Mouse (Mus musculus) MEL (cell line): ENCODE results near the gene Ddx19b. TPM values are rescaled to one million over a fixed set of nuclear protein-coding genes. Genes with fewer than 3 reads are reported as not detected.

ENCODE experiments used
- DNase-seq: peaks from one replicate; pipeline ENCODE4 v3.0.0; 2011; ENCODE audit warnings: low read depth, low spot score
- H3K27ac ChIP-seq: 2 replicates; pipeline ENCODE4 v1.5.1; 2012; ENCODE audit warnings: low read depth, mild to moderate bottlenecking, control low read depth, low read length, moderate library complexity; ENCODE audit not compliant: control insufficient read depth
- H3K27me3 ChIP-seq, 2 experiments: fragments of 150-350 bp in 1 of 2; sonication (generic) in 1 of 2; 2 replicates each; pipeline ENCODE4 v1.6.1; 2012; ENCODE audit warnings: low read length in 2 of 2, mild to moderate bottlenecking in 2 of 2, improper control_type of control experiment in 1 of 2, moderate library complexity in 1 of 2; ENCODE audit not compliant: insufficient read depth in 2 of 2, control insufficient read depth in 1 of 2
- H3K36me3 ChIP-seq, 2 experiments: 2 replicates each; pipeline ENCODE4 v1.6.1; 2012 to 2014; ENCODE audit warnings: low read length in 2 of 2, improper control_type of control experiment in 1 of 2, inconsistent platforms in 1 of 2, mild to moderate bottlenecking in 1 of 2; ENCODE audit not compliant: insufficient read depth in 2 of 2, control insufficient read depth in 1 of 2
- H3K4me1 ChIP-seq, 2 experiments: fragments of 150-350 bp in 1 of 2; sonication (generic) in 1 of 2; 2 replicates each; pipeline ENCODE4 v1.6.1; 2012; ENCODE audit warnings: low read length in 2 of 2, improper control_type of control experiment in 1 of 2, mild to moderate bottlenecking in 1 of 2; ENCODE audit not compliant: insufficient read depth in 2 of 2, control insufficient read depth in 1 of 2
- H3K4me3 ChIP-seq, 2 experiments: fragments of 150-350 bp in 1 of 2; sonication (generic) in 1 of 2; 2 replicates each; pipeline ENCODE4 v1.5.1; 2012; ENCODE audit warnings: low read depth in 2 of 2, low read length in 2 of 2, mild to moderate bottlenecking in 2 of 2, moderate library complexity in 2 of 2, control low read depth in 1 of 2, improper control_type of control experiment in 1 of 2; ENCODE audit not compliant: control insufficient read depth in 1 of 2, insufficient read depth in 1 of 2
- H3K79me2 ChIP-seq: 2 replicates; pipeline ENCODE4 v1.6.1; 2012; ENCODE audit warnings: mild to moderate bottlenecking, low read length, moderate library complexity; ENCODE audit not compliant: control insufficient read depth, poor library complexity, insufficient read depth
- H3K9ac ChIP-seq: 2 replicates; pipeline ENCODE4 v1.6.1; 2012; ENCODE audit warnings: low read depth, mild to moderate bottlenecking, control low read depth, low read length, moderate library complexity; ENCODE audit not compliant: control insufficient read depth, poor library complexity, severe bottlenecking
- H3K9me3 ChIP-seq: fragments of 150-350 bp; sonication (generic); replicated peaks from 2 replicates; pipeline ENCODE4 v1.6.1; 2012; ENCODE audit warnings: mild to moderate bottlenecking, low read length, improper control_type of control experiment, moderate library complexity; ENCODE audit not compliant: insufficient read depth
- BHLHE40 ChIP-seq: IDR thresholded peaks from 2 replicates; pipeline ENCODE4 v1.6.1; 2012; ENCODE audit warnings: low read depth, mild to moderate bottlenecking, inconsistent platforms, low read length, improper control_type of control experiment, borderline replicate concordance
- CHD1 ChIP-seq: IDR thresholded peaks from 2 replicates; pipeline ENCODE4 v1.6.1; 2012; ENCODE audit warnings: low read depth, mild to moderate bottlenecking, inconsistent platforms, low read length, improper control_type of control experiment
- E2F4 ChIP-seq: IDR thresholded peaks from 2 replicates; pipeline ENCODE4 v1.6.1; 2011; ENCODE audit warnings: low read depth, low read length, improper control_type of control experiment, borderline replicate concordance
- EP300 ChIP-seq, 2 experiments: IDR thresholded peaks; 2 replicates each; pipeline ENCODE4 v1.6.1; 2011; ENCODE audit warnings: improper control_type of control experiment in 2 of 2, low read length in 2 of 2, low read depth in 1 of 2, mild to moderate bottlenecking in 1 of 2
- ETS1 ChIP-seq: IDR thresholded peaks from 2 replicates; pipeline ENCODE4 v1.6.1; 2012; ENCODE audit warnings: low read depth, mild to moderate bottlenecking, inconsistent platforms, low read length, improper control_type of control experiment, moderate library complexity
- GABPA ChIP-seq: IDR thresholded peaks from 2 replicates; pipeline ENCODE4 v1.6.1; 2012; ENCODE audit warnings: low read depth, mild to moderate bottlenecking, inconsistent platforms, low read length, improper control_type of control experiment, moderate library complexity
- GATA1 ChIP-seq: IDR thresholded peaks from 2 replicates; pipeline ENCODE4 v1.6.1; 2011; ENCODE audit warnings: low read depth, low read length, improper control_type of control experiment
- KAT2A ChIP-seq: conservative IDR thresholded peaks from 2 replicates; pipeline ENCODE4 v1.6.1; 2012; ENCODE audit warnings: low read depth, low read length, improper control_type of control experiment, inconsistent platforms
- MAX ChIP-seq: IDR thresholded peaks from 2 replicates; pipeline ENCODE4 v1.6.1; 2011; ENCODE audit warnings: low read length, improper control_type of control experiment
- MAZ ChIP-seq: IDR thresholded peaks from 2 replicates; pipeline ENCODE4 v1.6.1; 2012; ENCODE audit warnings: low read depth, mild to moderate bottlenecking, inconsistent platforms, low read length, improper control_type of control experiment
- MEF2A ChIP-seq: IDR thresholded peaks from 2 replicates; pipeline ENCODE4 v1.6.1; 2014; ENCODE audit warnings: low read depth, mild to moderate bottlenecking, inconsistent platforms, low read length, improper control_type of control experiment; ENCODE audit not compliant: poor library complexity, insufficient replicate concordance, severe bottlenecking; ENCODE audit errors: extremely low read depth
- MYC ChIP-seq: IDR thresholded peaks from 2 replicates; pipeline ENCODE4 v1.6.1; 2011; ENCODE audit warnings: low read depth, mild to moderate bottlenecking, low read length, improper control_type of control experiment, moderate library complexity
- NELFE ChIP-seq: IDR thresholded peaks from 2 replicates; pipeline ENCODE4 v1.6.1; 2011; ENCODE audit warnings: low read depth, low read length, improper control_type of control experiment
- NRF1 ChIP-seq: IDR thresholded peaks from 2 replicates; pipeline ENCODE4 v1.6.1; 2014; ENCODE audit warnings: low read depth, mild to moderate bottlenecking, inconsistent platforms, low read length, improper control_type of control experiment, moderate library complexity; ENCODE audit not compliant: poor library complexity, insufficient read depth, severe bottlenecking
- POLR2AphosphoS2 ChIP-seq: IDR thresholded peaks from 2 replicates; pipeline ENCODE4 v1.6.1; 2011; ENCODE audit warnings: low read length, improper control_type of control experiment
- POLR2AphosphoS5 ChIP-seq: IDR thresholded peaks from 2 replicates; pipeline ENCODE4 v1.6.1; 2012; ENCODE audit warnings: low read depth, borderline replicate concordance, mild to moderate bottlenecking, inconsistent platforms, low read length, moderate library complexity, mixed read lengths
- RCOR1 ChIP-seq: IDR thresholded peaks from 2 replicates; pipeline ENCODE4 v1.6.1; 2012; ENCODE audit warnings: low read depth, mild to moderate bottlenecking, inconsistent platforms, low read length, improper control_type of control experiment
- SIN3A ChIP-seq: IDR thresholded peaks from 2 replicates; pipeline ENCODE4 v1.6.1; 2012; ENCODE audit warnings: low read length, improper control_type of control experiment, inconsistent platforms
- SMC3 ChIP-seq: IDR thresholded peaks from 2 replicates; pipeline ENCODE4 v1.6.1; 2011; ENCODE audit warnings: low read depth, low read length, improper control_type of control experiment
- TAL1 ChIP-seq: IDR thresholded peaks from 2 replicates; pipeline ENCODE4 v1.6.1; 2012; ENCODE audit warnings: mild to moderate bottlenecking, inconsistent platforms, low read length, moderate library complexity, mixed read lengths
- TCF12 ChIP-seq: IDR thresholded peaks from 2 replicates; pipeline ENCODE4 v1.6.1; 2014; ENCODE audit warnings: low read depth, mild to moderate bottlenecking, inconsistent platforms, low read length, improper control_type of control experiment, moderate library complexity
- USF1 ChIP-seq: IDR thresholded peaks from 2 replicates; pipeline ENCODE4 v1.6.1; 2014; ENCODE audit warnings: low read depth, mild to moderate bottlenecking, inconsistent platforms, low read length, improper control_type of control experiment, moderate library complexity
- USF2 ChIP-seq, 2 experiments: IDR thresholded peaks; 2 replicates each; pipeline ENCODE4 v1.6.1; 2011 to 2012; ENCODE audit warnings: improper control_type of control experiment in 2 of 2, low read length in 2 of 2, borderline replicate concordance in 1 of 2, inconsistent platforms in 1 of 2, low read depth in 1 of 2, mild to moderate bottlenecking in 1 of 2; ENCODE audit not compliant: insufficient read depth in 1 of 2
- ZC3H11A ChIP-seq: IDR thresholded peaks from 2 replicates; pipeline ENCODE4 v1.6.1; 2012; ENCODE audit warnings: low read depth, mild to moderate bottlenecking, inconsistent platforms, low read length, improper control_type of control experiment
- ZMIZ1 ChIP-seq: IDR thresholded peaks from 2 replicates; pipeline ENCODE4 v1.6.1; 2012; ENCODE audit warnings: low read depth, mild to moderate bottlenecking, inconsistent platforms, low read length, improper control_type of control experiment, moderate library complexity
- ZNF384 ChIP-seq: IDR thresholded peaks from 2 replicates; pipeline ENCODE4 v1.6.1; 2012; ENCODE audit warnings: low read depth, mild to moderate bottlenecking, inconsistent platforms, low read length, improper control_type of control experiment
- polyA plus RNA-seq, 2 experiments: library from polyadenylated mRNA; stranded (reverse) in 1 of 2; unstranded in 1 of 2; fragments of >175 nt in 1 of 2; fragments of >200 nt in 1 of 2; gene quantifications; 2 replicates each; pipeline versions ENCODE4 v1.2.1 to v1.2.4; 2012; ENCODE audit warnings: low replicate concordance in 2 of 2, low read depth in 1 of 2; ENCODE audit not compliant: insufficient read length in 2 of 2, insufficient read depth in 1 of 2, missing spikeins in 1 of 2
- total RNA-seq: library from RNA; depleted of rRNA; stranded (reverse); fragments of 300-350 nt; gene quantifications from 2 replicates; pipeline ENCODE4 v1.2.3, GENCODE M21; 2012

Ddx19b gene
- total and polyA plus RNA-seq, 3 experiments: 18.1 to 112 (median 18.6) TPM

DNA sequence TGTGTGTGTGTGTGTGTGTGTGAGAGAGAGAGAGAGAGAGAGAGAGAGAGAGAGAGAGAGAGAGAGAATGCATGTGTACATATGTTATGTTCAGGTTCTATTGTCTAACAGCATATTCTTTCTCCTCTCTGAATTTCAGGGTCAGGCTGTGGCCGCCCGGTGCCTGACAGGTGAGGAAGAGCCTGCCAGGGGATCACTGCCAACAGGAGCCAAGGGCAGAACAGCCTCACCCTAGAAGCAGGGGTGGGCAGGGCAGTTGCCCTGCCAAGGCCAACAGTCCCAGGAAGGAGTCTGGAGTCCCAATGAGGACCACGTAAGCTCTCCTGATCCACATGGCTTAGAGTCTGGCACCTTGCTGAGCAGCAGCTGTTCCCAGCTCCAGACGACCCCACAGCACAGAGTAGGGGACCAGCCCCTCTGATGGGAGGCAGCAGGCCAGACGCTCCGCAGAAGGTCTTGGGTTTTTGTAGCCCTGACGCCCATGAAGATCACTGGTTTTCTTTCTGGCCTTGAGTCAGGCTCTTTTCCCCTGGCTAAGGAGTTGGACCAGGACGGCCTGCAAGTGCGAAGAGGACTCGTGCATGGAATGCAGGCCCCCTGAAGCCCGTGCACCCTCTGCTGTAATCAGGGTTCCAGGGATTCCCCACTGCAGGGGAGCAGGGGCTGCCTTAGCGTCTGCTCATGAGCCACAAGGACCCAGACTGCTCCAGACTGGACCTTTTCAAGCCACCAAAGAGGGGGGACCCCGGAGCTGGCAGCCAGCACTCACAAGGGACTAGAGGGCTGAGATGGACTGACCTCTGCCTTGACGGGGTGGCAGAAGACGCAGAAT is 74.7 kb downstream of the Ddx19b start:
- H3K36me3 ChIP-seq: peaks cover 0 to 4% of the 10 kb centered on the region in 2 experiments; a peak in 2 of 4 replicates
- peaks cover 2 to 6% of the 10 kb centered on the region in 2 experiments; a peak in 2 of 4 replicates for H3K4me1 ChIP-seq
- no peak for DNase-seq
- H3K27ac ChIP-seq: no peak overlapping the region
- no peak overlapping the region for H3K4me3 ChIP-seq
- H3K9ac ChIP-seq: no peak overlapping the region
- no peaks in the 10 kb centered on the region for H3K9me3 ChIP-seq
- no peak for TF ChIP-seq ZC3H11A
- TF ChIP-seq, all 39 proteins: peak for 0
- H3K27me3 ChIP-seq: no peaks in the 10 kb centered on the region
- H3K79me2 ChIP-seq: no peaks in the 10 kb centered on the region

GRCm38 (mm10) chr8:110954776-110955175 is 76.8 kb downstream of the Ddx19b start:
- H3K4me3 ChIP-seq: peak overlapping the region; percentile 37 to 39; a peak in 2 of 4 replicates
- no peaks in the 10 kb centered on the region for H3K79me2 ChIP-seq
- H3K4me1 ChIP-seq: peaks cover 2 to 6% of the 10 kb centered on the region in 2 experiments; a peak in 2 of 4 replicates
- no peaks in the 10 kb centered on the region for H3K9me3 ChIP-seq
- no peaks in the 10 kb centered on the region for H3K27me3 ChIP-seq
- peak overlapping the region; percentile 31; the same call in 1 of the 2 replicates for H3K27ac ChIP-seq
- 0 out of 2 replicates have a peak overlapping the region, but pooled peaks have one; percentile 19 for H3K9ac ChIP-seq
- H3K36me3 ChIP-seq: peaks cover 0 to 4% of the 10 kb centered on the region in 2 experiments; a peak in 2 of 4 replicates
- TF ChIP-seq BHLHE40: no peak
- TF ChIP-seq CHD1: no peak
- TF ChIP-seq POLR2AphosphoS2: no peak
- 0 out of 2 replicates have a peak, but pooled peaks have one; percentile 12 for TF ChIP-seq RCOR1
- TF ChIP-seq NRF1: no peak
- no peak for TF ChIP-seq USF1
- no peak for TF ChIP-seq NELFE
- TF ChIP-seq MYC: 0 out of 2 replicates have a peak, but pooled peaks have one; percentile 41
- TF ChIP-seq GABPA: no peak
- no peak for TF ChIP-seq ZC3H11A
- no peak for TF ChIP-seq E2F4
- no peak for TF ChIP-seq SIN3A
- TF ChIP-seq EP300 (IDR thresholded peaks at IDR 0.05; ENCODE audit: low read depth in 1 of 2, low read length in 2 of 2): peak; percentile 45 to 49; a peak in 3 of 4 replicates
- no peak for TF ChIP-seq MEF2A
- TF ChIP-seq MAZ: no peak
- 0 out of 2 replicates have a peak, but pooled peaks have one; percentile 27 for TF ChIP-seq MAX
- TF ChIP-seq TAL1: peak; percentile 32
- TF ChIP-seq POLR2AphosphoS5: no peak
- TF ChIP-seq USF2 (IDR thresholded peaks at IDR 0.05; ENCODE audit: borderline replicate concordance in 1 of 2, insufficient read depth in 1 of 2, low read depth in 1 of 2, low read length in 2 of 2): no peak
- no peak for TF ChIP-seq KAT2A
- no peak for TF ChIP-seq ZMIZ1
- peak; percentile 28; the same call in 1 of the 2 replicates for TF ChIP-seq ETS1
- no peak for TF ChIP-seq GATA1
- no peak for TF ChIP-seq ZNF384
- no peak for TF ChIP-seq TCF12
- no peak for TF ChIP-seq SMC3
- peak; percentile 73 for DNase-seq
